Mouse (Mus musculus) CH12.LX (cell line): ENCODE data around the gene Ghrhr. TPM values are rescaled to one million over a fixed set of nuclear protein-coding genes. Genes with fewer than 3 reads are reported as not detected.

ENCODE experiments used
- DNase-seq: peaks from one replicate; pipeline ENCODE4 v3.0.0-alpha.2; 2013; ENCODE audit errors: extremely low read depth
- H3K27ac ChIP-seq: 2 replicates; pipeline ENCODE4 v1.5.1; 2012; ENCODE audit warnings: low read depth, mild to moderate bottlenecking, control low read depth, moderate library complexity; ENCODE audit not compliant: insufficient read depth
- H3K27me3 ChIP-seq: replicated peaks from 2 replicates; pipeline ENCODE3; 2012; ENCODE audit warnings: inconsistent platforms
- H3K36me3 ChIP-seq, 2 experiments: replicated peaks in 1 of 2; 2 replicates each; pipeline versions ENCODE3 to v1.6.1; 2012; ENCODE audit warnings: inconsistent platforms in 1 of 2, low read length in 1 of 2, mild to moderate bottlenecking in 1 of 2, mixed read lengths in 1 of 2, moderate library complexity in 1 of 2; ENCODE audit not compliant: control insufficient read depth in 1 of 2, insufficient read depth in 1 of 2
- H3K4me1 ChIP-seq, 2 experiments: 2 replicates each; pipeline ENCODE4 v1.6.1; 2012; ENCODE audit warnings: inconsistent platforms in 1 of 2, moderate library complexity in 1 of 2; ENCODE audit not compliant: insufficient read depth in 2 of 2, control insufficient read depth in 1 of 2
- H3K4me2 ChIP-seq: 2 replicates; pipeline ENCODE4 v1.6.1; 2012; ENCODE audit warnings: low read depth, mild to moderate bottlenecking, control low read depth; ENCODE audit not compliant: poor library complexity, insufficient read depth, severe bottlenecking
- H3K4me3 ChIP-seq, 3 experiments: fragments of 150-350 bp in 1 of 3; sonication (generic) in 1 of 3; replicated peaks in 1 of 3; 2 replicates each; pipeline versions ENCODE3 to v1.5.1; 2011 to 2012; ENCODE audit warnings: low read depth in 2 of 3, low read length in 2 of 3, mild to moderate bottlenecking in 2 of 3, moderate library complexity in 2 of 3, control low read depth in 1 of 3, improper control_type of control experiment in 1 of 3, inconsistent platforms in 1 of 3, mixed read lengths in 1 of 3; ENCODE audit not compliant: poor library complexity in 1 of 3
- H3K79me2 ChIP-seq: replicated peaks from 2 replicates; pipeline ENCODE4 v1.6.1; 2012; ENCODE audit warnings: mild to moderate bottlenecking, moderate library complexity; ENCODE audit not compliant: control insufficient read depth, poor library complexity, insufficient read depth, severe bottlenecking; ENCODE audit errors: extremely low read depth
- H3K9ac ChIP-seq: 2 replicates; pipeline ENCODE4 v1.6.1; 2012; ENCODE audit warnings: low read depth, mild to moderate bottlenecking, control low read depth, moderate library complexity; ENCODE audit not compliant: insufficient read depth
- H3K9me3 ChIP-seq: replicated peaks from 2 replicates; pipeline ENCODE3; 2012; ENCODE audit warnings: low read length, inconsistent platforms, mixed read lengths
- CHD1 ChIP-seq: IDR thresholded peaks from 2 replicates; pipeline ENCODE4 v1.6.1; 2012; ENCODE audit warnings: low read depth, low read length, improper control_type of control experiment, inconsistent platforms
- CHD2 ChIP-seq: IDR thresholded peaks from 2 replicates; pipeline ENCODE4 v1.6.1; 2011; ENCODE audit warnings: low read length, improper control_type of control experiment
- CTCF ChIP-seq, 2 experiments: IDR thresholded peaks in 1 of 2; conservative IDR thresholded peaks in 1 of 2; 2 replicates each; pipeline ENCODE4 v1.5.1; 2011 to 2012; ENCODE audit warnings: low read depth in 2 of 2, low read length in 2 of 2, improper control_type of control experiment in 1 of 2, inconsistent platforms in 1 of 2, mild to moderate bottlenecking in 1 of 2, moderate library complexity in 1 of 2
- ELF1 ChIP-seq: IDR thresholded peaks from 2 replicates; pipeline ENCODE4 v1.6.1; 2014; ENCODE audit warnings: low read depth, mild to moderate bottlenecking, inconsistent platforms, low read length, improper control_type of control experiment
- EP300 ChIP-seq: IDR thresholded peaks from 2 replicates; pipeline ENCODE4 v1.6.1; 2011; ENCODE audit warnings: low read length, improper control_type of control experiment
- ETS1 ChIP-seq: conservative IDR thresholded peaks from 2 replicates; pipeline ENCODE4 v1.6.1; 2012; ENCODE audit warnings: low read depth, mild to moderate bottlenecking, inconsistent platforms, low read length, improper control_type of control experiment, moderate library complexity
- GABPA ChIP-seq: IDR thresholded peaks from 2 replicates; pipeline ENCODE4 v1.6.1; 2012; ENCODE audit warnings: low read depth, low read length, improper control_type of control experiment, inconsistent platforms; ENCODE audit not compliant: insufficient replicate concordance
- JUN ChIP-seq: IDR thresholded peaks from 2 replicates; pipeline ENCODE4 v1.6.1; 2011; ENCODE audit warnings: low read depth, mild to moderate bottlenecking, low read length, improper control_type of control experiment, moderate library complexity; ENCODE audit not compliant: insufficient read depth
- JUND ChIP-seq: conservative IDR thresholded peaks from 2 replicates; pipeline ENCODE4 v1.6.1; 2011; ENCODE audit warnings: low read depth, low read length, improper control_type of control experiment
- KAT2A ChIP-seq: IDR thresholded peaks from 2 replicates; pipeline ENCODE4 v1.6.1; 2012; ENCODE audit warnings: low read length, improper control_type of control experiment, inconsistent platforms; ENCODE audit not compliant: insufficient replicate concordance
- MAFK ChIP-seq: IDR thresholded peaks from 2 replicates; pipeline ENCODE4 v1.6.1; 2011; ENCODE audit warnings: low read length, improper control_type of control experiment; ENCODE audit not compliant: insufficient replicate concordance
- MAX ChIP-seq: IDR thresholded peaks from 2 replicates; pipeline ENCODE4 v1.6.1; 2011; ENCODE audit warnings: low read length, improper control_type of control experiment
- MEF2A ChIP-seq: IDR thresholded peaks from 2 replicates; pipeline ENCODE4 v1.6.1; 2014; ENCODE audit warnings: low read depth, mild to moderate bottlenecking, inconsistent platforms, low read length, improper control_type of control experiment, borderline replicate concordance
- NELFE ChIP-seq: IDR thresholded peaks from 2 replicates; pipeline ENCODE4 v1.6.1; 2011; ENCODE audit warnings: low read depth, low read length, improper control_type of control experiment
- NRF1 ChIP-seq: IDR thresholded peaks from 2 replicates; pipeline ENCODE4 v1.6.1; 2014; ENCODE audit warnings: low read depth, mild to moderate bottlenecking, inconsistent platforms, low read length, improper control_type of control experiment, moderate library complexity
- PAX5 ChIP-seq: IDR thresholded peaks from 2 replicates; pipeline ENCODE4 v1.6.1; 2012; ENCODE audit warnings: low read length, inconsistent platforms, mixed read lengths
- POLR2AphosphoS2 ChIP-seq: IDR thresholded peaks from 2 replicates; pipeline ENCODE4 v1.6.1; 2011; ENCODE audit warnings: low read depth, low read length, improper control_type of control experiment
- RCOR1 ChIP-seq: conservative IDR thresholded peaks from 2 replicates; pipeline ENCODE4 v1.6.1; 2012; ENCODE audit warnings: low read depth, mild to moderate bottlenecking, inconsistent platforms, low read length, improper control_type of control experiment
- SIN3A ChIP-seq: IDR thresholded peaks from 2 replicates; pipeline ENCODE4 v1.6.1; 2012; ENCODE audit warnings: low read length, improper control_type of control experiment, inconsistent platforms
- SMC3 ChIP-seq: IDR thresholded peaks from 2 replicates; pipeline ENCODE4 v1.6.1; 2011; ENCODE audit warnings: low read depth, low read length, improper control_type of control experiment
- USF2 ChIP-seq: conservative IDR thresholded peaks from 2 replicates; pipeline ENCODE4 v1.6.1; 2011; ENCODE audit warnings: low read depth, low read length, improper control_type of control experiment
- ZC3H11A ChIP-seq: IDR thresholded peaks from 2 replicates; pipeline ENCODE4 v1.6.1; 2012; ENCODE audit warnings: low read depth, mild to moderate bottlenecking, inconsistent platforms, low read length, improper control_type of control experiment
- ZKSCAN1 ChIP-seq: IDR thresholded peaks from 2 replicates; pipeline ENCODE4 v1.6.1; 2012; ENCODE audit warnings: low read depth, inconsistent platforms, low read length, improper control_type of control experiment, borderline replicate concordance
- ZNF384 ChIP-seq: IDR thresholded peaks from 2 replicates; pipeline ENCODE4 v1.6.1; 2012; ENCODE audit warnings: low read depth, low read length, improper control_type of control experiment, inconsistent platforms
- dilution Hi-C: fragments of 300-500 bp; cut with MboI; formaldehyde crosslinking; loops from 2 replicates; pipeline ENCODE4 v1.14.3; 2020; ENCODE audit warnings: low sequenced_read_pairs; ENCODE audit not compliant: extremely low pct_unique_long_range_greater_than_20kb, extremely low pct_ligation_motif_present
- in situ Hi-C: fragments of 300-500 bp; cut with MboI; formaldehyde crosslinking; loops from 3 replicates; pipeline ENCODE4 v1.14.3; 2019; ENCODE audit warnings: low sequenced_read_pairs, low pct_ligation_motif_present, low pct_unique_long_range_greater_than_20kb, mixed read lengths
- polyA plus RNA-seq: library from polyadenylated mRNA; unstranded; fragments of >175 nt; gene quantifications from 2 replicates; pipeline ENCODE4 v1.2.1, GENCODE M21; 2012; ENCODE audit warnings: low read depth; ENCODE audit not compliant: insufficient read length
- total RNA-seq, 2 experiments: library from RNA; depleted of rRNA; stranded (reverse); fragments of 300-350 nt in 1 of 2; fragments of >200 nt in 1 of 2; gene quantifications; 2 replicates each; pipeline ENCODE4 v1.2.3; 2012 to 2014

Ghrhr gene
- total and polyA plus RNA-seq, 3 experiments, result not detected

- Histone ChIP-seq H3K9ac (no peak overlapping the region), H3K4me2 (no peak overlapping the region), H3K9me3 (no peaks in the 10 kb centered on the region), H3K27ac (no peak overlapping the region)
- dilution Hi-C loops, result no loop called here
- no peak for DNase-seq
- TF ChIP-seq MEF2A (no peak), ETS1 (no peak), SMC3 (no peak), JUN (no peak), CHD1 (no peak), ZKSCAN1 (no peak), MAFK (no peak), RCOR1 (no peak), NELFE (no peak), JUND (no peak), ELF1 (no peak), POLR2AphosphoS2 (no peak)
- TF ChIP-seq, all 38 proteins: peak for 0
- in situ Hi-C loops, result no loop called here
- Histone ChIP-seq H3K4me1 (no peaks in the 10 kb centered on the region), H3K79me2 (no peaks in the 10 kb centered on the region), H3K4me3 (no peak overlapping the region), H3K36me3 (no peaks in the 10 kb centered on the region), H3K27me3 (peaks cover 95% of the 10 kb centered on the region)
These were observed 43.4 kb upstream of the Ghrhr start for GRCm38 (mm10) chr6:55332773-55333109.

- Histone ChIP-seq H3K9ac (no peak within 1 kb of the TSS), H3K79me2 (no peaks in the 10 kb centered on the region), H3K9me3 (no peaks in the 10 kb centered on the region), H3K4me1 (no peaks in the 10 kb centered on the region), H3K4me3 (no peak within 1 kb of the TSS), H3K4me2 (no peak within 1 kb of the TSS), H3K27ac (no peak within 1 kb of the TSS), H3K27me3 (peaks cover 96% of the 10 kb centered on the region), H3K36me3 (no peaks in the 10 kb centered on the region)
- DNase-seq, result no peak
- TF ChIP-seq ETS1, result no peak
- no peak for TF ChIP-seq JUN
- no peak for TF ChIP-seq POLR2AphosphoS2
- TF ChIP-seq CTCF (conservative IDR thresholded peaks at IDR 0.05 in 1 of 2, IDR thresholded peaks at IDR 0.05 in 1 of 2; ENCODE audit: low read depth in 2 of 2, low read length in 2 of 2), result no peak
- no peak for TF ChIP-seq SIN3A
- TF ChIP-seq ZNF384, result no peak
- no peak for TF ChIP-seq NELFE
- TF ChIP-seq CHD2, result no peak
- TF ChIP-seq SMC3, result no peak
- TF ChIP-seq ZC3H11A, result no peak
- no peak for TF ChIP-seq MAFK
- no peak for TF ChIP-seq PAX5
- TF ChIP-seq EP300, result no peak
- TF ChIP-seq NRF1, result no peak
- no peak for TF ChIP-seq USF2
- no peak for TF ChIP-seq KAT2A
- TF ChIP-seq ELF1, result no peak
- no peak for TF ChIP-seq GABPA
- no peak for TF ChIP-seq MAX
- no peak for TF ChIP-seq ZKSCAN1
- dilution Hi-C loops (no loop called here), in situ Hi-C loops (no loop called here)
These were observed 40.0 kb upstream of the Ghrhr start, which contains the start of gene Aqp1 for GRCm38 (mm10) chr6:55335989-55336514. Aqp1 (plus strand) TSS chr6:55336432.
